Mouse (Mus musculus): ENCODE results near the gene Jsrp1.

DNA sequence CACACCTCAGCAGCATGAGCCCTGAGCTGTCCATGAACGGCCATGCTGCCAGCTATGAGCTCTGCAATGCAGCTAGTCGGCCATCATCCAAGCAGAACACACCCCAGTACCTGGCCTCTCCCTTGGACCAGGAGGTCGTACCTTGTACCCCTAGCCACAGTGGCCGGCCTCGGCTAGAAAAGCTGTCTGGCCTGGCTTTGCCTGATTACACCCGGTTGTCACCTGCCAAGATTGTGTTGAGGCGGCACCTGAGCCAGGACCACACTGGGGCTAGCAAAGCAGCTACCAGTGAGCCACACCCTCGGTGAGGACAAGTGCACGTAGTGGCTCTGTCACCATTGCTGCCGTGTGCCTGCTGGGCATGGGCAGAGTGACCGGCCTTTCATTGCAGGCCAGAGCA lies 27.3 kb downstream of the Jsrp1 start:
- TF ChIP-seq CTCF (IDR thresholded peaks at IDR 0.05; ENCODE audit: control insufficient read depth, insufficient read depth, insufficient replicate concordance, low read depth, low read length) (no peak), POLR2A (IDR thresholded peaks at IDR 0.05; ENCODE audit: control insufficient read depth, low read depth, low read length) (no peak)
